Mouse (Mus musculus): Measurements from ENCODE around the gene Mob3b.

Gene Mob3b

GRCm38 (mm10) chr4:35005068-35005769 is 152.1 kb downstream of the Mob3b start:
- DNase-seq (ENCODE audit: low read depth, low spot score) = no peak

- DNase-seq (ENCODE audit: low read depth, low spot score) = no peak
Observed at GRCm38 (mm10) chr4:35004473-35004872, 152.8 kb downstream of the Mob3b start.

- no peak for DNase-seq (ENCODE audit: low read depth, low spot score)
Observed at GRCm38 (mm10) chr4:35003550-35004326, 153.5 kb downstream of the Mob3b start.

- no peak for DNase-seq (ENCODE audit: low read depth, low spot score)
Observed at GRCm38 (mm10) chr4:34996616-34997015, 160.7 kb downstream of the Mob3b start.

GRCm38 (mm10) chr4:34993639-34993975 is 163.7 kb downstream of the Mob3b start:
- no peak for DNase-seq (ENCODE audit: low read depth, low spot score)

GRCm38 (mm10) chr4:34992866-34993638 is 164.2 kb downstream of the Mob3b start:
- no peak for DNase-seq (ENCODE audit: low read depth, low spot score)

GRCm38 (mm10) chr4:34991891-34992865 is 165.1 kb downstream of the Mob3b start:
- no peak for DNase-seq (ENCODE audit: low read depth, low spot score)

GRCm38 (mm10) chr4:34991116-34991515 is 166.2 kb downstream of the Mob3b start:
- no peak for DNase-seq (ENCODE audit: low read depth, low spot score)

- no peak for DNase-seq (ENCODE audit: low read depth, low spot score)
Observed at GRCm38 (mm10) chr4:34990659-34991058, 166.6 kb downstream of the Mob3b start.

GRCm38 (mm10) chr4:34987568-34987967 is 169.7 kb downstream of the Mob3b start:
- no peak for DNase-seq (ENCODE audit: low read depth, low spot score)

GRCm38 (mm10) chr4:34987109-34987508 is 170.2 kb downstream of the Mob3b start:
- DNase-seq (ENCODE audit: low read depth, low spot score) = no peak

GRCm38 (mm10) chr4:34986647-34987046 is 170.6 kb downstream of the Mob3b start:
- DNase-seq (ENCODE audit: low read depth, low spot score) = no peak

- DNase-seq (ENCODE audit: low read depth, low spot score) = no peak
Observed at GRCm38 (mm10) chr4:34984377-34984776, 172.9 kb downstream of the Mob3b start.

GRCm38 (mm10) chr4:34983511-34983910 is 173.8 kb downstream of the Mob3b start:
- DNase-seq (ENCODE audit: low read depth, low spot score) = no peak

GRCm38 (mm10) chr4:34981301-34982172 is 175.7 kb downstream of the Mob3b start:
- no peak for DNase-seq (ENCODE audit: low read depth, low spot score)

- DNase-seq (ENCODE audit: low read depth, low spot score) = no peak
Observed at GRCm38 (mm10) chr4:34980461-34981039, 176.7 kb downstream of the Mob3b start.

GRCm38 (mm10) chr4:34976916-34977702 is 180.2 kb downstream of the Mob3b start:
- no peak for DNase-seq (ENCODE audit: low read depth, low spot score)

- DNase-seq (ENCODE audit: low read depth, low spot score) = no peak
Observed at GRCm38 (mm10) chr4:34976331-34976778, 180.9 kb downstream of the Mob3b start.

- no peak for DNase-seq (ENCODE audit: low read depth, low spot score)
Observed at GRCm38 (mm10) chr4:34974795-34975194, 182.5 kb downstream of the Mob3b start.

All from c-Kit-negative CD71-positive TER-119-positive erythroid progenitor cells, embryonic 14.5 days (primary cell).